Mouse (Mus musculus): ENCODE data around the gene D11Wsu47e.

GRCm38 (mm10) chr11:113684707-113685426 is 655 bp downstream of the D11Wsu47e start:
- TF ChIP-seq CTCF (IDR thresholded peaks at IDR 0.05; ENCODE audit: low read depth) = no peak
- TF ChIP-seq EP300 (IDR thresholded peaks at IDR 0.05; ENCODE audit: low read depth) = no peak
